Mouse (Mus musculus) CH12.LX (cell line): ENCODE measurements around the gene Olfml2b.

Source experiments
- CHD2 ChIP-seq: IDR thresholded peaks from 2 replicates; pipeline ENCODE4 v1.6.1; 2011; ENCODE audit warnings: low read length, improper control_type of control experiment
- CTCF ChIP-seq, 2 experiments: IDR thresholded peaks in 1 of 2; conservative IDR thresholded peaks in 1 of 2; 2 replicates each; pipeline ENCODE4 v1.5.1; 2011 to 2012; ENCODE audit warnings: low read depth in 2 of 2, low read length in 2 of 2, improper control_type of control experiment in 1 of 2, inconsistent platforms in 1 of 2, mild to moderate bottlenecking in 1 of 2, moderate library complexity in 1 of 2
- E2F4 ChIP-seq: IDR thresholded peaks from 2 replicates; pipeline ENCODE4 v1.6.1; 2011; ENCODE audit warnings: low read depth, low read length, improper control_type of control experiment; ENCODE audit not compliant: insufficient replicate concordance
- EP300 ChIP-seq: IDR thresholded peaks from 2 replicates; pipeline ENCODE4 v1.6.1; 2011; ENCODE audit warnings: low read length, improper control_type of control experiment
- MAFK ChIP-seq: IDR thresholded peaks from 2 replicates; pipeline ENCODE4 v1.6.1; 2011; ENCODE audit warnings: low read length, improper control_type of control experiment; ENCODE audit not compliant: insufficient replicate concordance
- MEF2A ChIP-seq: IDR thresholded peaks from 2 replicates; pipeline ENCODE4 v1.6.1; 2014; ENCODE audit warnings: low read depth, mild to moderate bottlenecking, inconsistent platforms, low read length, improper control_type of control experiment, borderline replicate concordance
- POLR2A ChIP-seq: IDR thresholded peaks from 2 replicates; pipeline ENCODE4 v1.6.1; 2011; ENCODE audit warnings: low read depth, mild to moderate bottlenecking, improper control_type of control experiment, low read length
- SMC3 ChIP-seq: IDR thresholded peaks from 2 replicates; pipeline ENCODE4 v1.6.1; 2011; ENCODE audit warnings: low read depth, low read length, improper control_type of control experiment
- ZKSCAN1 ChIP-seq: IDR thresholded peaks from 2 replicates; pipeline ENCODE4 v1.6.1; 2012; ENCODE audit warnings: low read depth, inconsistent platforms, low read length, improper control_type of control experiment, borderline replicate concordance

- TF ChIP-seq CTCF (conservative IDR thresholded peaks at IDR 0.05 in 1 of 2, IDR thresholded peaks at IDR 0.05 in 1 of 2; ENCODE audit: low read depth in 2 of 2, low read length in 2 of 2) (no peak), POLR2A (no peak), MEF2A (no peak; the same call in 1 of the 2 replicates), E2F4 (no peak), CHD2 (no peak), SMC3 (no peak), MAFK (no peak), ZKSCAN1 (no peak), EP300 (no peak)
Observed at GRCm38 (mm10) chr1:170701178-170701577, 56.8 kb downstream of the Olfml2b start.
